Mouse (Mus musculus) heart, embryonic 12.5 days (tissue): ENCODE results near the gene Fmo6. TPM values are rescaled to one million over a fixed set of nuclear protein-coding genes. Genes with fewer than 3 reads are reported as not detected.

Experiments used
- ATAC-seq: fragments of 200-750 bp; cut with Nextera tagmentation; 2 replicates; pipeline ENCODE4 v1.8.0; 2017; ENCODE audit warnings: moderate TSS enrichment, moderate library complexity; ENCODE audit not compliant: insufficient number of reproducible peaks, low FRiP score
- H3K27ac ChIP-seq: fragments of 300-500 bp; sonication (generic); 2 replicates; pipeline ENCODE4 v1.5.1; 2016; ENCODE audit warnings: mild to moderate bottlenecking, moderate library complexity; ENCODE audit not compliant: poor library complexity, severe bottlenecking
- H3K27me3 ChIP-seq: fragments of 300-500 bp; sonication (generic); replicated peaks from 2 replicates; pipeline ENCODE4 v1.6.1; 2016; ENCODE audit warnings: mild to moderate bottlenecking, moderate library complexity
- H3K36me3 ChIP-seq: fragments of 300-500 bp; sonication (generic); 2 replicates; pipeline ENCODE4 v1.6.1; 2016; ENCODE audit warnings: mild to moderate bottlenecking, moderate library complexity
- H3K4me1 ChIP-seq: fragments of 300-500 bp; sonication (generic); replicated peaks from 2 replicates; pipeline ENCODE4 v1.6.1; 2016; ENCODE audit warnings: mild to moderate bottlenecking
- H3K4me2 ChIP-seq: fragments of 300-500 bp; sonication (generic); 2 replicates; pipeline ENCODE4 v1.6.1; 2016; ENCODE audit warnings: mild to moderate bottlenecking, moderate library complexity
- H3K4me3 ChIP-seq: fragments of 300-500 bp; sonication (generic); 2 replicates; pipeline ENCODE4 v1.5.1; 2016; ENCODE audit warnings: mild to moderate bottlenecking
- H3K9ac ChIP-seq: fragments of 300-500 bp; sonication (generic); 2 replicates; pipeline ENCODE4 v1.6.1; 2016; ENCODE audit warnings: mild to moderate bottlenecking, moderate library complexity
- H3K9me3 ChIP-seq: fragments of 300-500 bp; sonication (generic); replicated peaks from 2 replicates; pipeline ENCODE4 v1.6.1; 2016; ENCODE audit warnings: mild to moderate bottlenecking, moderate library complexity
- WGBS: fragments of 180-500 bp; shearing (Covaris S2); methylation state at CpG from one replicate; pipeline ENCODE4 v1.1.7; 2016; 5-methylcytosine and 5-hydroxymethylcytosine counted together
- polyA plus RNA-seq: library from polyadenylated mRNA; unstranded; fragments of >200 nt; fragmentation: Nextera tagmentation; extraction: Ambion mirVana; gene quantifications from 2 replicates; pipeline ENCODE4 v1.2.1, GENCODE M21; 2016

Gene Fmo6
- polyA plus RNA-seq, 1 experiment from 2014 or later, result not detected

DNA sequence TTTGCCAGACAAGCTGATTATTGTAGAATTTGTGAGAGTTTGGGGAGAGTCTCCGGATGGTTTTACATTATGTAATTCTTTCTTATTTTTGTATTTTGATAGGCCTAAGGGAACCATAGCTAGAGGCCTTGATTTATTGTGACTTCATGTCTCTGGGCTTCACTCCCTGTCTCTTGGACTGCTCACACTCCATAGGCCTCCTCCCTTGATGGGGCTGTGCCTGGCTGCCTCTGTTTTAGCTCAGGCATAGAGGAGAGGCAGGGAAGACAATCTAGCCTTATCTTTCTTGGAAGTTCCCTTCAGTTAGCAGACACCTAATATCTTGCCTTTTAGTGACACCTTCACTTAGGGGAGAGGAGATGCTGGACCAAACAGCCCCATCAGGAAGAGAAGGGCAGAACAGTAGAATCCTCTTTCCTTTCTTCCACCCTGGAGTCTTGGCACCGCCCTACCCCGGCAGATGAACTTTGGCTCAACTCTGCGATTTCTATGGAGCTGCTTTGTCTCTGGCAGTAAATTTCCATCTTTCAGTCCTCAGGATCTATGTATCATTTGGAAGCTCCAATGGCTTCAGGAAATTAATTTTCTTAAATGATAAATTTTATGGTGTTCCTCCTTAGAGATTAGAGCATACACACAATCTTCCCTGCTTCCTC, 1.5 kb upstream of the Fmo6 start:
- ATAC-seq, result no peak
- WGBS, result 70% methylated on average over 4 of the region's 4 CpGs
- H3K9me3 ChIP-seq, result no peaks in the 10 kb centered on the region
- no peaks in the 10 kb centered on the region for H3K36me3 ChIP-seq
- no peak overlapping the region for H3K27ac ChIP-seq
- no peak overlapping the region for H3K4me2 ChIP-seq
- H3K4me1 ChIP-seq, result no peaks in the 10 kb centered on the region
- H3K9ac ChIP-seq, result no peak overlapping the region
- H3K4me3 ChIP-seq, result no peak overlapping the region
- H3K27me3 ChIP-seq, result no peaks in the 10 kb centered on the region

DNA sequence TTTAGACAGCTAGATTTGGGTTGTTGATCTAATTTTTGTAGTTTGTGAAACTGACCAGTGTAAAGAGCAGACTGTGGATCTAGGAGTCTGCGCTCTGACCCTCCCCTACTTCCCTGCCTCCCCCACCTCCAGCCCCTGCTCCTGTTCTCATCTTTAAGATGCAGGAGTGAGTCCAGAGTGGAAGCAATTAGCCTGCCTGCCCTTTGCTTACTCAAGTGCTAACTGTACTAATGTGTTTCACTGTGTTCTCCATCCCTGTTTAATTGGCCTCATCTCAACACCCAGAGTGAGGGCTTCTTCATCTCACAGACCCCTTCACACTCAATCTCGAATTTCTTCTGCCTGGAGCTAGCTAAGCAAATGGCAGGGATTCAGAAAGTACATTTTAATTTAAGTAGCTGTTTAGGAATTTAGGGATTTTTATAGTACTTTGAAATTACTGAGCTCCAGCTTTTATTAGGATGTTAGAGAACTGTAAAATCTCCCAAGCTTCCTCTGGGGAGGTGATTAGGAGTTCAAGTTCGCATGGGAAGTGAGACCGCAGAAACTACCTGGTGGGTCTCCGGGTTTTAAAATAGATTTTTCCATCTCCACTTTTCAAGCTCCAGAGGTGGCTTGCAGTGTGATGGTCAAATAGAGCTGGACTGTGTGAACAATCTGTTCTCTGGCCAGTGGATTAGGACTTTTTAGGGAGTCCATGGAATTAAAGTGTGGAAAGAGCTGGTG, 818 bp upstream of the Fmo6 start:
- ATAC-seq, result no peak

GRCm38 (mm10) chr1:162934374-162935012, 2.8 kb downstream of the Fmo6 start:
- H3K9me3 ChIP-seq, result no peaks in the 10 kb centered on the region
- no peak overlapping the region for H3K27ac ChIP-seq
- H3K4me3 ChIP-seq, result no peak overlapping the region
- H3K9ac ChIP-seq, result no peak overlapping the region
- 68% methylated on average over 4 of the region's 4 CpGs for WGBS
- no peak overlapping the region for H3K4me2 ChIP-seq
- no peaks in the 10 kb centered on the region for H3K4me1 ChIP-seq
- no peak for ATAC-seq
- no peaks in the 10 kb centered on the region for H3K36me3 ChIP-seq
- no peaks in the 10 kb centered on the region for H3K27me3 ChIP-seq

More for the DNA sequence above, 818 bp upstream of the Fmo6 start:
- Histone ChIP-seq H3K9ac (no peak overlapping the region), H3K4me2 (no peak overlapping the region), H3K4me1 (no peaks in the 10 kb centered on the region), H3K4me3 (no peak overlapping the region), H3K36me3 (no peaks in the 10 kb centered on the region), H3K27me3 (no peaks in the 10 kb centered on the region), H3K27ac (no peak overlapping the region), H3K9me3 (no peaks in the 10 kb centered on the region)
- 70% methylated on average over 5 of the region's 5 CpGs for WGBS

- Histone ChIP-seq H3K4me1 (no peaks in the 10 kb centered on the region), H3K9ac (no peak overlapping the region), H3K27me3 (no peaks in the 10 kb centered on the region), H3K4me2 (no peak overlapping the region), H3K27ac (no peak overlapping the region), H3K9me3 (no peaks in the 10 kb centered on the region), H3K36me3 (no peaks in the 10 kb centered on the region), H3K4me3 (no peak overlapping the region)
- WGBS, result 84% methylated on average over 4 of the region's 4 CpGs
- no peak for ATAC-seq
Observed at GRCm38 (mm10) chr1:162932386-162932785, 4.9 kb downstream of the Fmo6 start.

DNA sequence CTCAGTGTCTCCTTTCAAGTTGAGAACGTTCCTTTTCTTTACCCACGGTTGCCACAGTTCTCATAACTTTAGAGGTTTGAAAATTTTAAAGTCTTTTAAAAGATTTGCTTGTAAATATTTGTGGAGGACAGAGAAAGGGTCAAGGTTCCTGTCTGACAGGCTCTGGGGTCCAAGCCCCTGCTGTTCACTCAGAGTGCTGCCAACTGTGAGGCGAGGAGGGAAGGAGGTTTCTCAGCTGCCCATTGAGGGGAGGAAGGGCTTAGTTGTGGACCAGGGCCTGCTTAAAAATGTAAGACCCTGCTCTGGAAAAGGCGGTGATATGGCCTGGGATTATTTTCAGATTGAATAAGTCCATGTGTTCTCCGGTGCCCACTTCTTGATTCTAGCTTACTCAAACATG, 5.4 kb downstream of the Fmo6 start:
- WGBS, result 77% methylated on average over 5 of the region's 5 CpGs
- no peak for ATAC-seq
- H3K9ac ChIP-seq, result no peak overlapping the region
- H3K4me3 ChIP-seq, result no peak overlapping the region
- H3K27me3 ChIP-seq, result no peaks in the 10 kb centered on the region
- H3K4me1 ChIP-seq, result no peaks in the 10 kb centered on the region
- H3K27ac ChIP-seq, result no peak overlapping the region
- no peaks in the 10 kb centered on the region for H3K36me3 ChIP-seq
- no peaks in the 10 kb centered on the region for H3K9me3 ChIP-seq
- no peak overlapping the region for H3K4me2 ChIP-seq

GRCm38 (mm10) chr1:162931310-162931875, 5.9 kb downstream of the Fmo6 start:
- Histone ChIP-seq H3K27me3 (no peaks in the 10 kb centered on the region), H3K36me3 (no peaks in the 10 kb centered on the region), H3K4me1 (no peaks in the 10 kb centered on the region), H3K9me3 (no peaks in the 10 kb centered on the region), H3K27ac (no peak overlapping the region), H3K4me3 (no peak overlapping the region), H3K4me2 (no peak overlapping the region), H3K9ac (no peak overlapping the region)
- no peak for ATAC-seq
- 66% methylated on average over 4 of the region's 4 CpGs for WGBS

DNA sequence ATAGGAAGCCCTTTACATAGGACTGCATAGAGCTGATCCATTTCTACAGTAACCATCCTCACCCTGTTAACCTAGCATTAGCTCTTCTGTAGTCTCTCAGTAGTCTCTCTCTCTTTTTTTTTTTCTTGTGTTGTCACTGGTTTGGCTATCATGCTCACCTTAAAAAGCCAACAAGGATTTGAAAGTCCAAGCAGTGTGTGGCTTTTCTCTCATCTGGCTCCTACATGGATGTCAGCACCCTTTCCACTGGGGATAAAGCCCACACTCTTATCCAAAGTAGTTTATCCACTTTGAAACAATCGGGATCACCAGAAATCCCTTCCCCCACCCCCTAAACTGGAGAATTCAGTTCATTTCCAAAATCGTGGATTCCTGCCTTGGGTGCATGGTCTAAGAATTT, 6.7 kb downstream of the Fmo6 start:
- no peak overlapping the region for H3K9ac ChIP-seq
- H3K27ac ChIP-seq, result no peak overlapping the region
- H3K4me2 ChIP-seq, result no peak overlapping the region
- no peaks in the 10 kb centered on the region for H3K27me3 ChIP-seq
- ATAC-seq, result no peak
- H3K36me3 ChIP-seq, result no peaks in the 10 kb centered on the region
- 41% methylated on average over 2 of the region's 2 CpGs for WGBS
- H3K4me3 ChIP-seq, result no peak overlapping the region
- H3K9me3 ChIP-seq, result no peaks in the 10 kb centered on the region
- H3K4me1 ChIP-seq, result no peaks in the 10 kb centered on the region

- no peaks in the 10 kb centered on the region for H3K36me3 ChIP-seq
- ATAC-seq, result no peak
- H3K4me3 ChIP-seq, result no peak overlapping the region
- no peaks in the 10 kb centered on the region for H3K4me1 ChIP-seq
- no peak overlapping the region for H3K27ac ChIP-seq
- no peak overlapping the region for H3K4me2 ChIP-seq
- WGBS, result 78% methylated on average over 3 of the region's 3 CpGs
- no peak overlapping the region for H3K9ac ChIP-seq
- no peaks in the 10 kb centered on the region for H3K9me3 ChIP-seq
- H3K27me3 ChIP-seq, result no peaks in the 10 kb centered on the region
Observed at GRCm38 (mm10) chr1:162929146-162929545, 8.2 kb downstream of the Fmo6 start.

- no peak overlapping the region for H3K9ac ChIP-seq
- no peak overlapping the region for H3K4me2 ChIP-seq
- no peaks in the 10 kb centered on the region for H3K27me3 ChIP-seq
- no peaks in the 10 kb centered on the region for H3K36me3 ChIP-seq
- H3K4me1 ChIP-seq, result no peaks in the 10 kb centered on the region
- no peaks in the 10 kb centered on the region for H3K9me3 ChIP-seq
- ATAC-seq, result no peak
- no peak overlapping the region for H3K27ac ChIP-seq
- 80% methylated on average over 1 of the region's 1 CpGs for WGBS
- no peak overlapping the region for H3K4me3 ChIP-seq
Observed at GRCm38 (mm10) chr1:162925121-162925520, 12.2 kb downstream of the Fmo6 start.

GRCm38 (mm10) chr1:162916661-162917060, 20.7 kb downstream of the Fmo6 start:
- no peak overlapping the region for H3K9ac ChIP-seq
- no peak overlapping the region for H3K27ac ChIP-seq
- H3K4me2 ChIP-seq, result no peak overlapping the region
- no peaks in the 10 kb centered on the region for H3K36me3 ChIP-seq
- no peaks in the 10 kb centered on the region for H3K9me3 ChIP-seq
- 65% methylated on average over 8 of the region's 8 CpGs for WGBS
- H3K4me3 ChIP-seq, result no peak overlapping the region
- H3K4me1 ChIP-seq, result no peaks in the 10 kb centered on the region
- ATAC-seq, result no peak
- no peaks in the 10 kb centered on the region for H3K27me3 ChIP-seq

GRCm38 (mm10) chr1:162914932-162915556, 22.3 kb downstream of the Fmo6 start:
- Histone ChIP-seq H3K27ac (no peak overlapping the region), H3K36me3 (no peaks in the 10 kb centered on the region), H3K4me3 (no peak overlapping the region), H3K4me2 (no peak overlapping the region), H3K9me3 (no peaks in the 10 kb centered on the region), H3K27me3 (no peaks in the 10 kb centered on the region), H3K9ac (no peak overlapping the region), H3K4me1 (no peaks in the 10 kb centered on the region)
- no peak for ATAC-seq
- 79% methylated on average over 4 of the region's 4 CpGs for WGBS
